Mouse (Mus musculus) kidney, adult 9 months (tissue): ENCODE results near the gene Gm10184.
"Not testable (repeated sequence)": the region's sequence is repeated elsewhere in the genome, so short reads cannot be mapped to it uniquely, and the experiment has no call there.

ENCODE experiments used
- DNase-seq: peaks from one replicate; pipeline ENCODE4 v3.0.0; 2022

The Gm10184 gene

GRCm38 (mm10) chr17:89910349-89910748 lies at the start of gene Gm10184:
Gm10184 (minus strand) TSS chr17:89910449.
- no peak for DNase-seq

- DNase-seq = no peak
Measured at GRCm38 (mm10) chr17:89933950-89934349, 23.7 kb upstream of the Gm10184 start.

GRCm38 (mm10) chr17:89907686-89908085 lies 2.6 kb downstream of the Gm10184 start:
- no peak for DNase-seq

- not testable (repeated sequence) for DNase-seq
Measured at GRCm38 (mm10) chr17:89904701-89905100, 5.5 kb downstream of the Gm10184 start.

GRCm38 (mm10) chr17:89902767-89903166 lies 7.5 kb downstream of the Gm10184 start:
- no peak for DNase-seq

- DNase-seq = no peak
Measured at GRCm38 (mm10) chr17:89900610-89901009, 9.6 kb downstream of the Gm10184 start.

- DNase-seq = no peak
Measured at GRCm38 (mm10) chr17:89899813-89900212, 10.4 kb downstream of the Gm10184 start.

GRCm38 (mm10) chr17:89864996-89865395 lies 45.3 kb downstream of the Gm10184 start:
- no peak for DNase-seq
